Mouse (Mus musculus) ES-Bruce4 (cell line): ENCODE data around the gene Med15. TPM values are rescaled to one million over a fixed set of nuclear protein-coding genes. Genes with fewer than 3 reads are reported as not detected.
A peak's percentile ranks its signal among the peaks of the same experiment; 100 is the strongest.
"Not testable (repeated sequence)": the region's sequence is repeated elsewhere in the genome, so short reads cannot be mapped to it uniquely, and the experiment has no call there.

Source experiments
- H3K27ac ChIP-seq: 2 replicates; pipeline ENCODE4 v1.5.1; 2012; ENCODE audit warnings: low read length, inconsistent platforms; ENCODE audit not compliant: insufficient read depth
- H3K27me3 ChIP-seq: 2 replicates; pipeline ENCODE4 v1.6.1; 2012; ENCODE audit warnings: mild to moderate bottlenecking, low read length, inconsistent platforms; ENCODE audit not compliant: control insufficient read depth, poor library complexity, insufficient read depth, severe bottlenecking
- H3K36me3 ChIP-seq: 2 replicates; pipeline ENCODE4 v1.6.1; 2012; ENCODE audit warnings: inconsistent platforms, mild to moderate bottlenecking, low read length, moderate library complexity; ENCODE audit not compliant: control insufficient read depth, poor library complexity, insufficient read depth, severe bottlenecking
- H3K4me1 ChIP-seq: one replicate; pipeline ENCODE4 v1.8.1; 2011; ENCODE audit warnings: low read length; ENCODE audit not compliant: control insufficient read depth, insufficient read depth
- H3K4me3 ChIP-seq: 2 replicates; pipeline ENCODE4 v1.5.1; 2011; ENCODE audit warnings: low read depth, mild to moderate bottlenecking, low read length
- H3K9ac ChIP-seq: 2 replicates; pipeline ENCODE4 v1.6.1; 2012; ENCODE audit warnings: low read depth, mild to moderate bottlenecking, inconsistent platforms; ENCODE audit not compliant: poor library complexity, severe bottlenecking
- H3K9me3 ChIP-seq: replicated peaks from 2 replicates; pipeline ENCODE4 v1.6.1; 2012; ENCODE audit warnings: mild to moderate bottlenecking, low read length, inconsistent platforms; ENCODE audit not compliant: control insufficient read depth, poor library complexity, insufficient read depth, severe bottlenecking
- CTCF ChIP-seq: IDR thresholded peaks from one replicate; pipeline ENCODE4 v1.8.1; 2011; ENCODE audit warnings: low read depth, low read length
- EP300 ChIP-seq: IDR thresholded peaks from 2 replicates; pipeline ENCODE4 v1.6.1; 2011; ENCODE audit warnings: low read depth, low read length; ENCODE audit not compliant: insufficient read depth
- POLR2A ChIP-seq: IDR thresholded peaks from one replicate; pipeline ENCODE4 v1.8.1; 2011; ENCODE audit warnings: low read length; ENCODE audit not compliant: insufficient read depth
- polyA plus RNA-seq: library from polyadenylated mRNA; stranded (reverse); fragments of >200 nt; gene quantifications from 2 replicates; pipeline ENCODE4 v1.2.4, GENCODE M21; 2011; ENCODE audit warnings: low read depth; ENCODE audit not compliant: missing spikeins, insufficient read depth, insufficient read length

Gene Med15
- polyA plus RNA-seq, 1 experiment: 54.7 TPM

DNA sequence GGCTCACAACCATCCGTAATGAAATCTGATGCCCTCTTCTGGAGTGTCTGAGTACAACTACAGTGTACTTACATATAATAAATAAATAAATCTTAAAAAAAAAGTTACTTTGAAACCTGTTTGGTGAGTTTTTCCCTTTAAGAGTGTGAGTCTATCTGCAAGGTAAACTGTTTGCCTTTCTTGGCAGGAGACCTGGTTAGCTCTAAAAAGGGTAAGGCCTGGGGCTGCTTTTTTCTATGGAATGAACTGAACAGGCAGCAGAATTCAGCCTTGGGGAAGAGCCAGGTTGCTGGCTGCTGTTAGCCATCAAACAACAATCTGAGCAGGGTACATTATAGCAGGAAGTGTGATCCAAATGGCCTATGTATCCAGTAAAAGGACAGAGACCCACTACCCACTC is 10.1 kb upstream of the Med15 start:
- no peaks in the 10 kb centered on the region for H3K36me3 ChIP-seq
- TF ChIP-seq EP300: no peak
- TF ChIP-seq CTCF: no peak

GRCm38 (mm10) chr16:17740080-17740479 is 7.4 kb upstream of the Med15 start:
- H3K9ac ChIP-seq: no peak overlapping the region
- TF ChIP-seq EP300 (no peak), CTCF (no peak)
- H3K4me3 ChIP-seq: no peak overlapping the region
- no peaks in the 10 kb centered on the region for H3K4me1 ChIP-seq
- H3K9me3 ChIP-seq: no peaks in the 10 kb centered on the region
- no peak overlapping the region for H3K27ac ChIP-seq
- H3K36me3 ChIP-seq: no peaks in the 10 kb centered on the region
- H3K27me3 ChIP-seq: peaks cover 1% of the 10 kb centered on the region; the same call in 1 of the 2 replicates

More for the DNA sequence above, 10.1 kb upstream of the Med15 start:
- H3K9me3 ChIP-seq: no peaks in the 10 kb centered on the region
- H3K9ac ChIP-seq: no peak overlapping the region
- no peak overlapping the region for H3K4me3 ChIP-seq
- no peak overlapping the region for H3K27ac ChIP-seq
- no peaks in the 10 kb centered on the region for H3K4me1 ChIP-seq
- no peaks in the 10 kb centered on the region for H3K27me3 ChIP-seq

DNA sequence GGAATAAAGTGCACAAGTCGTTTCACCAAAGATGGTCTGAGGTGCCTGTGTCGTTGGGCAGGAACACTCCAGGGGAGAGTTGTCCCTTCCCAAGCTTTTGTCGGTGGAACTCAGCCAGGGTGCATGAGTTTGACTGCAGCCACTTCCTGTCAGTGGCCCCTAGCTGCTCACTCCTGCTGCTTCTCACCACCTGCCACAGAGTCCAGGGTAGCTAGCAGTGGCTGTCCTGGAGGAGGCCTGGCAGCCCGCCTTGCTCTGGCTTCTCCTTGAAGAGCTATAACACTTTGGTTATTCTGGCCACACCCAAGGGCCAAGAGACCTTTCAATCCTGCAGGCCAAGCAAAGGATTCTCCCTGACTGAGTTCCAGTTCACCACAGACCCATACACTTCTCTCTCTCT is 3.5 kb upstream of the Med15 start:
- Histone ChIP-seq H3K9me3 (no peaks in the 10 kb centered on the region), H3K27me3 (peaks cover 6% of the 10 kb centered on the region; the same call in 1 of the 2 replicates), H3K4me1 (no peaks in the 10 kb centered on the region), H3K4me3 (no peak overlapping the region), H3K9ac (no peak overlapping the region), H3K36me3 (no peaks in the 10 kb centered on the region), H3K27ac (no peak overlapping the region)
- TF ChIP-seq EP300: no peak
- TF ChIP-seq CTCF: no peak
- TF ChIP-seq POLR2A: no peak

- not testable (repeated sequence) for H3K9me3 ChIP-seq, H3K27me3 ChIP-seq, H3K4me3 ChIP-seq, H3K36me3 ChIP-seq, H3K4me1 ChIP-seq, H3K9ac ChIP-seq, H3K27ac ChIP-seq
Measured at GRCm38 (mm10) chr16:17734872-17735271, 2.2 kb upstream of the Med15 start.

- Histone ChIP-seq H3K9ac (0 out of 2 replicates have a peak overlapping the region, but pooled peaks have one; percentile 55), H3K27ac (no peak overlapping the region), H3K4me1 (no peaks in the 10 kb centered on the region), H3K4me3 (no peak overlapping the region), H3K9me3 (no peaks in the 10 kb centered on the region), H3K36me3 (no peaks in the 10 kb centered on the region), H3K27me3 (peaks cover 6% of the 10 kb centered on the region; the same call in 1 of the 2 replicates)
- TF ChIP-seq POLR2A (no peak), CTCF (no peak), EP300 (no peak)
Measured at GRCm38 (mm10) chr16:17733646-17734045, 955 bp upstream of the Med15 start.

DNA sequence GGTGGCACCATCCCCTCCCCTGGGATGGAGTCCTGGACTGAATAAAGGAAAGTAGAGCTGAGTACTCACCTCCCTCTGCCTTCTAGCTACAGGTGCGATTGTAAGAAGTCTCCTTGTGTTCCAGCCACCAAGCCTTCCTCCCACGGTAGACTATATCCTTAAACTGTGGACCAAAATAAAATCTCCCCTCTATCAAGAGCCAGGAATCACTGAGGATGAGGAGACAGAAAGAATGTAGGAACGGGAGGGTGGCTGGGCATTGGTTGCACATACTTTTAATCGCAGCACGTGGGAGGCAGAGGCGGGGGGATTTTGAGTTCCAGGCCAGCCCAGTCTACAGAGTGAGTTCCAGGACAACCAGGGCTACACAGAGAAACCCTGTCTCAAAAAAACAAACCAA is 260 bp downstream of the Med15 start:
- no peaks in the 10 kb centered on the region for H3K4me1 ChIP-seq

GRCm38 (mm10) chr16:17732021-17732420 is 670 bp downstream of the Med15 start:
- Histone ChIP-seq H3K4me3 (no peak overlapping the region), H3K27me3 (peaks cover 5% of the 10 kb centered on the region; the same call in 1 of the 2 replicates)
- TF ChIP-seq POLR2A (no peak), EP300 (no peak), CTCF (no peak)

More for the DNA sequence above, 260 bp downstream of the Med15 start:
- no peak overlapping the region for H3K4me3 ChIP-seq
- no peak overlapping the region for H3K27ac ChIP-seq
- peaks cover 5% of the 10 kb centered on the region; the same call in 1 of the 2 replicates for H3K27me3 ChIP-seq
- H3K9ac ChIP-seq: no peak overlapping the region
- no peak for TF ChIP-seq POLR2A
- no peak for TF ChIP-seq CTCF
- no peak for TF ChIP-seq EP300
- H3K36me3 ChIP-seq: no peaks in the 10 kb centered on the region
- no peaks in the 10 kb centered on the region for H3K9me3 ChIP-seq

More at GRCm38 (mm10) chr16:17732021-17732420, 670 bp downstream of the Med15 start:
- no peaks in the 10 kb centered on the region for H3K4me1 ChIP-seq
- no peak overlapping the region for H3K27ac ChIP-seq
- no peaks in the 10 kb centered on the region for H3K9me3 ChIP-seq
- H3K36me3 ChIP-seq: no peaks in the 10 kb centered on the region
- H3K9ac ChIP-seq: no peak overlapping the region
